Mouse (Mus musculus): ENCODE data around the gene Gng2. TPM values are rescaled to one million over a fixed set of nuclear protein-coding genes. Genes with fewer than 3 reads are reported as not detected.
A peak's percentile ranks its signal among the peaks of the same experiment; 100 is the strongest.

Gng2 gene
- total and polyA plus RNA-seq, 3 experiments: 3.3 to 17.2 TPM; not detected in 1

GRCm38 (mm10) chr14:19985107-19985911 lies 7.9 kb upstream of the Gng2 start:
- peak overlapping the region; percentile 34; the same call in 1 of the 2 replicates for H3K9ac ChIP-seq (ENCODE audit: control insufficient read depth, low read depth, low read length, poor library complexity, severe bottlenecking)

GRCm38 (mm10) chr14:19976421-19977270 lies 781 bp downstream of the Gng2 start:
- H3K36me3 ChIP-seq (ENCODE audit: control insufficient read depth in 1 of 2, insufficient read depth in 2 of 2, low read length in 2 of 2): peaks cover 0 to 15% of the 10 kb centered on the region in 2 experiments; a peak in 2 of 4 replicates
- H3K27me3 ChIP-seq (ENCODE audit: control insufficient read depth in 1 of 2, insufficient read depth in 2 of 2, low read length in 2 of 2): no peaks in the 10 kb centered on the region
- no peaks in the 10 kb centered on the region for H3K9me3 ChIP-seq (replicated peaks; ENCODE audit: insufficient read depth, low read length)
- no peak overlapping the region for H3K27ac ChIP-seq (ENCODE audit: control insufficient read depth, low read depth, low read length)
- H3K4me1 ChIP-seq (ENCODE audit: control insufficient read depth in 1 of 2, insufficient read depth in 2 of 2, low read length in 2 of 2): peaks cover 10 to 20% of the 10 kb centered on the region in 2 experiments
- H3K4me3 ChIP-seq (ENCODE audit: control insufficient read depth in 1 of 2, insufficient read depth in 1 of 2, low read depth in 2 of 2, low read length in 2 of 2): peak overlapping the region; percentile 63 to 78
- peaks cover 1% of the 10 kb centered on the region for H3K79me2 ChIP-seq (ENCODE audit: control insufficient read depth, insufficient read depth, low read length, poor library complexity)
- peak; percentile 74 for DNase-seq (ENCODE audit: low read depth, low spot score)
- TF ChIP-seq TCF12 (IDR thresholded peaks at IDR 0.05; ENCODE audit: low read depth, low read length) (no peak), NRF1 (IDR thresholded peaks at IDR 0.05; ENCODE audit: insufficient read depth, low read depth, low read length, poor library complexity, severe bottlenecking) (no peak), CHD1 (IDR thresholded peaks at IDR 0.05; ENCODE audit: low read depth, low read length) (0 out of 2 replicates have a peak, but pooled peaks have one; percentile 53), MXI1 (IDR thresholded peaks at IDR 0.05; ENCODE audit: low read depth, low read length) (peak; percentile 46), BHLHE40 (IDR thresholded peaks at IDR 0.05; ENCODE audit: borderline replicate concordance, low read depth, low read length) (no peak), UBTF (IDR thresholded peaks at IDR 0.05; ENCODE audit: borderline replicate concordance, insufficient read depth, low read depth, low read length) (no peak), ETS1 (IDR thresholded peaks at IDR 0.05; ENCODE audit: low read depth, low read length) (no peak), CHD2 (IDR thresholded peaks at IDR 0.05; ENCODE audit: low read length) (no peak), MAFK (IDR thresholded peaks at IDR 0.05; ENCODE audit: borderline replicate concordance, low read depth, low read length) (no peak), POLR2AphosphoS5 (IDR thresholded peaks at IDR 0.05; ENCODE audit: borderline replicate concordance, low read depth, low read length) (no peak), RAD21 (IDR thresholded peaks at IDR 0.05; ENCODE audit: low read depth, low read length) (no peak; the same call in 1 of the 2 replicates), NELFE (IDR thresholded peaks at IDR 0.05; ENCODE audit: low read depth, low read length) (no peak), TAL1 (IDR thresholded peaks at IDR 0.05; ENCODE audit: low read length) (no peak), POLR2A (IDR thresholded peaks at IDR 0.05; ENCODE audit: control insufficient read depth in 1 of 2, insufficient read depth in 1 of 2, low read depth in 1 of 2, low read length in 2 of 2, poor library complexity in 1 of 2) (peak in 1 of 2 experiments; percentile 41; a peak in 1 of 4 replicates), RCOR1 (IDR thresholded peaks at IDR 0.05; ENCODE audit: low read depth, low read length) (0 out of 2 replicates have a peak, but pooled peaks have one; percentile 6), POLR2AphosphoS2 (IDR thresholded peaks at IDR 0.05; ENCODE audit: low read length) (no peak), ZKSCAN1 (IDR thresholded peaks at IDR 0.05; ENCODE audit: low read depth, low read length) (no peak), ZNF384 (IDR thresholded peaks at IDR 0.05; ENCODE audit: low read depth, low read length) (no peak; the same call in 1 of the 2 replicates), CTCF (IDR thresholded peaks at IDR 0.05 in 2 of 3, conservative IDR thresholded peaks at IDR 0.05 in 1 of 3; ENCODE audit: control insufficient read depth in 1 of 3, insufficient read depth in 1 of 3, low read depth in 2 of 3, low read length in 3 of 3, poor library complexity in 1 of 3, severe bottlenecking in 1 of 3) (no peak)
- peak overlapping the region; percentile 62 for H3K9ac ChIP-seq (ENCODE audit: control insufficient read depth, low read depth, low read length, poor library complexity, severe bottlenecking)

More at GRCm38 (mm10) chr14:19985107-19985911, 7.9 kb upstream of the Gng2 start:
- H3K79me2 ChIP-seq (ENCODE audit: control insufficient read depth, insufficient read depth, low read length, poor library complexity): no peaks in the 10 kb centered on the region
- TF ChIP-seq SIN3A (IDR thresholded peaks at IDR 0.05; ENCODE audit: low read length) (no peak), SMC3 (IDR thresholded peaks at IDR 0.05; ENCODE audit: low read depth, low read length) (no peak), ZKSCAN1 (IDR thresholded peaks at IDR 0.05; ENCODE audit: low read depth, low read length) (no peak), NELFE (IDR thresholded peaks at IDR 0.05; ENCODE audit: low read depth, low read length) (no peak), E2F4 (IDR thresholded peaks at IDR 0.05; ENCODE audit: borderline replicate concordance, low read depth, low read length) (no peak), RCOR1 (IDR thresholded peaks at IDR 0.05; ENCODE audit: low read depth, low read length) (no peak), RAD21 (IDR thresholded peaks at IDR 0.05; ENCODE audit: low read depth, low read length) (no peak)
- peak; percentile 30 for DNase-seq (ENCODE audit: low read depth, low spot score)
- H3K36me3 ChIP-seq (ENCODE audit: control insufficient read depth in 1 of 2, insufficient read depth in 2 of 2, low read length in 2 of 2): peaks cover 0 to 4% of the 10 kb centered on the region in 2 experiments; a peak in 2 of 4 replicates
- H3K9me3 ChIP-seq (replicated peaks; ENCODE audit: insufficient read depth, low read length): no peaks in the 10 kb centered on the region
- H3K4me1 ChIP-seq (ENCODE audit: control insufficient read depth in 1 of 2, insufficient read depth in 2 of 2, low read length in 2 of 2): peaks cover 0 to 15% of the 10 kb centered on the region in 2 experiments; a peak in 2 of 4 replicates
- no peak overlapping the region for H3K27ac ChIP-seq (ENCODE audit: control insufficient read depth, low read depth, low read length)
- H3K27me3 ChIP-seq (ENCODE audit: control insufficient read depth in 1 of 2, insufficient read depth in 2 of 2, low read length in 2 of 2): no peaks in the 10 kb centered on the region; a peak in 1 of 4 replicates
- peak overlapping the region; percentile 33 to 45 for H3K4me3 ChIP-seq (ENCODE audit: control insufficient read depth in 1 of 2, insufficient read depth in 1 of 2, low read depth in 2 of 2, low read length in 2 of 2)
